Mouse (Mus musculus) cerebellum, adult 8-10 months (tissue): ENCODE results near the gene Ppdpf.

Experiments used
- DNase-seq: peaks from one replicate; pipeline ENCODE4 v3.0.0; 2022

Gene Ppdpf

GRCm38 (mm10) chr2:181220361-181220760 is 33.3 kb downstream of the Ppdpf start:
- DNase-seq, result peak; percentile 29

- DNase-seq, result no peak
These were observed 37.9 kb downstream of the Ppdpf start for GRCm38 (mm10) chr2:181224994-181225393.

GRCm38 (mm10) chr2:181227122-181227521 is 40.1 kb downstream of the Ppdpf start:
- DNase-seq, result no peak

GRCm38 (mm10) chr2:181228335-181228734 is 41.3 kb downstream of the Ppdpf start:
- DNase-seq, result no peak

- peak; percentile 37 for DNase-seq
These were observed 44.1 kb downstream of the Ppdpf start for GRCm38 (mm10) chr2:181231171-181231570.

GRCm38 (mm10) chr2:181233443-181233842 is 46.4 kb downstream of the Ppdpf start:
- DNase-seq, result no peak

- no peak for DNase-seq
These were observed 47.6 kb downstream of the Ppdpf start for GRCm38 (mm10) chr2:181234680-181235079.

GRCm38 (mm10) chr2:181235681-181236566 is 48.9 kb downstream of the Ppdpf start:
- DNase-seq, result no peak

- no peak for DNase-seq
These were observed 50.4 kb downstream of the Ppdpf start for GRCm38 (mm10) chr2:181237251-181238014.

- no peak for DNase-seq
These were observed 51.1 kb downstream of the Ppdpf start for GRCm38 (mm10) chr2:181238091-181238610.
